Mouse (Mus musculus): ENCODE data around the gene Utp11.

- TF ChIP-seq POLR2A (IDR thresholded peaks at IDR 0.05; ENCODE audit: low read depth, low read length) (no peak), CTCF (IDR thresholded peaks at IDR 0.05; ENCODE audit: borderline replicate concordance, insufficient read depth, low read length) (no peak)
Observed at GRCm38 (mm10) chr4:124656518-124656853, 36.9 kb downstream of the Utp11 start, which contains the start of gene Pou3f1.
